Mouse (Mus musculus): ENCODE measurements around the gene Ccdc155. TPM values are rescaled to one million over a fixed set of nuclear protein-coding genes. Genes with fewer than 3 reads are reported as not detected.
"Not testable (repeated sequence)": the region's sequence is repeated elsewhere in the genome, so short reads cannot be mapped to it uniquely, and the experiment has no call there.

Gene Ccdc155
- total RNA-seq, 1 experiment = 2.4 TPM

DNA sequence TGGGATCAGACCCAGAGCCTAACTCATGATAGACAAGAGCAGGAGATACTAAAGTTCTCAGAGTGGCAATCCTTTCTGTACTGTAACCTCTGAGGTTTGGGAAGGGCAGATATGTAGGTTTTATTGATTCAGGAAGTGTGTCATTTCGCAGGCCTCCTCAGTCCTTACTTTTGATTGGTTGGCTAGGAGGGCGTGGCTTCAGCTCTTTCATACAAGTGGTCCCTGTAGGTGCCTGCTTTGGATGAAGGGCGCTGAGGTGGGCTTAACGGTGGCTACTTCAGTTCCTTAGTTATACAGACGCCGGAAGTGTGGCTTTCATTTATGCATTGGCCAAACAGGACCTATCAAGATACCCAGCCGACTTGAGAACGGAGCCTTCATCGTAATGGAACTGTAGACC, 49.1 kb downstream of the Ccdc155 start:
- peak overlapping the region; percentile 44; the same call in 1 of the 2 replicates for H3K9ac ChIP-seq (ENCODE audit: insufficient read depth, low read depth, low read length, poor library complexity, severe bottlenecking)
- in situ Hi-C loops (cut with MboI; ENCODE audit: low sequenced_read_pairs in 2 of 2, unreplicated experiment in 2 of 2) = no loop called here
- H3K36me3 ChIP-seq (ENCODE audit: control insufficient read depth, insufficient read depth, low read length, poor library complexity, severe bottlenecking) = peaks cover 11% of the 10 kb centered on the region
- peak overlapping the region in 1 of 2 experiments; percentile 37; a peak in 2 of 4 replicates for H3K4me3 ChIP-seq (ENCODE audit: insufficient read depth in 1 of 2, low read depth in 1 of 2, low read length in 2 of 2, poor library complexity in 1 of 2, severe bottlenecking in 1 of 2)
- peak; percentile 72 for DNase-seq (ENCODE audit: low read depth, low spot score)
- H3K27ac ChIP-seq (ENCODE audit: insufficient read depth, low read depth, low read length, poor library complexity, severe bottlenecking) = no peak overlapping the region
- H3K9me3 ChIP-seq (ENCODE audit: control insufficient read depth, insufficient read depth, low read depth, low read length) = no peaks in the 10 kb centered on the region
- TF ChIP-seq CHD2 (IDR thresholded peaks at IDR 0.05; ENCODE audit: low read depth, low read length) (no peak), HCFC1 (IDR thresholded peaks at IDR 0.05; ENCODE audit: borderline replicate concordance, insufficient read depth, low read length) (no peak), ZNF384 (IDR thresholded peaks at IDR 0.05; ENCODE audit: low read depth, low read length) (no peak), ZC3H11A (IDR thresholded peaks at IDR 0.05; ENCODE audit: borderline replicate concordance, low read depth, low read length) (no peak), MAFK (IDR thresholded peaks at IDR 0.05; ENCODE audit: insufficient read depth, low read depth, low read length) (no peak)
- H3K4me1 ChIP-seq (ENCODE audit: control insufficient read depth in 2 of 2, insufficient read depth in 2 of 2, low read length in 2 of 2, poor library complexity in 1 of 2) = peaks cover 1 to 7% of the 10 kb centered on the region in 2 experiments; a peak in 3 of 4 replicates

DNA sequence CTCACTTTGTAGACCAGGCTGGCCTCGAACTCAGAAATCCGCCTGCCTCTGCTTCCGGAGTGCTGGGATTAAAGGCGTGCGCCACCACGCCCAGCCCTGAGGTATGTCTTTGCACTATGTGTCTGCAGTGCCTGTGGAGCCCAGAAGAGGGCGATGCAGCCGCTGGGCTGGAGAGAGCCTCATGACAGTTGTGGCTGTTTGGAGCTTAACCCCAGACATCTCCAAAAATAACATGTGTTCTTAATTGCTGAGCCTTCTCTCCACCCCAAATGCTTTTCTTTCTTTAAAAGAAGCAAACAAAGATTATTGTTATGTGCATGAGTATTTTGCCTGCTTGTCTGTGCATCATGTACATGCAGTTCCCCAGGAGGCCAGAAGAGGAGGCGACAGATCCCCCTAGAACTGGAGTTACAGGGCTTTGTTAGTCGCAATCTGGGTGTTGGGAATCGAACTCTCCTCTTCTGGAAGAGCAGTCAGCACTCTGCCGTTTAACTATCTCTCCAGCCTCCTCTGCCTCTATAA, 49.6 kb downstream of the Ccdc155 start:
- no peak overlapping the region for H3K27ac ChIP-seq (ENCODE audit: insufficient read depth, low read depth, low read length, poor library complexity, severe bottlenecking)
- H3K4me1 ChIP-seq (ENCODE audit: control insufficient read depth in 2 of 2, insufficient read depth in 2 of 2, low read length in 2 of 2, poor library complexity in 1 of 2) = peaks cover 3 to 7% of the 10 kb centered on the region in 2 experiments; a peak in 3 of 4 replicates
- peak; percentile 73 for DNase-seq (ENCODE audit: low read depth, low spot score)
- in situ Hi-C loops (cut with MboI; ENCODE audit: low sequenced_read_pairs in 2 of 2, unreplicated experiment in 2 of 2) = no loop called here
- peak overlapping the region; percentile 36; the same call in 1 of the 2 replicates for H3K9ac ChIP-seq (ENCODE audit: insufficient read depth, low read depth, low read length, poor library complexity, severe bottlenecking)
- TF ChIP-seq MAFK (IDR thresholded peaks at IDR 0.05; ENCODE audit: insufficient read depth, low read depth, low read length) = no peak
- TF ChIP-seq HCFC1 (IDR thresholded peaks at IDR 0.05; ENCODE audit: borderline replicate concordance, insufficient read depth, low read length) = no peak
- no peak for TF ChIP-seq CHD2 (IDR thresholded peaks at IDR 0.05; ENCODE audit: low read depth, low read length)
- no peak for TF ChIP-seq ZC3H11A (IDR thresholded peaks at IDR 0.05; ENCODE audit: borderline replicate concordance, low read depth, low read length)
- TF ChIP-seq ZNF384 (IDR thresholded peaks at IDR 0.05; ENCODE audit: low read depth, low read length) = no peak
- H3K36me3 ChIP-seq (ENCODE audit: control insufficient read depth, insufficient read depth, low read length, poor library complexity, severe bottlenecking) = peaks cover 6% of the 10 kb centered on the region
- H3K4me3 ChIP-seq (ENCODE audit: insufficient read depth in 1 of 2, low read depth in 1 of 2, low read length in 2 of 2, poor library complexity in 1 of 2, severe bottlenecking in 1 of 2) = peak overlapping the region; percentile 84 to 88; a peak in 3 of 4 replicates
- H3K9me3 ChIP-seq (ENCODE audit: control insufficient read depth, insufficient read depth, low read depth, low read length) = no peaks in the 10 kb centered on the region

DNA sequence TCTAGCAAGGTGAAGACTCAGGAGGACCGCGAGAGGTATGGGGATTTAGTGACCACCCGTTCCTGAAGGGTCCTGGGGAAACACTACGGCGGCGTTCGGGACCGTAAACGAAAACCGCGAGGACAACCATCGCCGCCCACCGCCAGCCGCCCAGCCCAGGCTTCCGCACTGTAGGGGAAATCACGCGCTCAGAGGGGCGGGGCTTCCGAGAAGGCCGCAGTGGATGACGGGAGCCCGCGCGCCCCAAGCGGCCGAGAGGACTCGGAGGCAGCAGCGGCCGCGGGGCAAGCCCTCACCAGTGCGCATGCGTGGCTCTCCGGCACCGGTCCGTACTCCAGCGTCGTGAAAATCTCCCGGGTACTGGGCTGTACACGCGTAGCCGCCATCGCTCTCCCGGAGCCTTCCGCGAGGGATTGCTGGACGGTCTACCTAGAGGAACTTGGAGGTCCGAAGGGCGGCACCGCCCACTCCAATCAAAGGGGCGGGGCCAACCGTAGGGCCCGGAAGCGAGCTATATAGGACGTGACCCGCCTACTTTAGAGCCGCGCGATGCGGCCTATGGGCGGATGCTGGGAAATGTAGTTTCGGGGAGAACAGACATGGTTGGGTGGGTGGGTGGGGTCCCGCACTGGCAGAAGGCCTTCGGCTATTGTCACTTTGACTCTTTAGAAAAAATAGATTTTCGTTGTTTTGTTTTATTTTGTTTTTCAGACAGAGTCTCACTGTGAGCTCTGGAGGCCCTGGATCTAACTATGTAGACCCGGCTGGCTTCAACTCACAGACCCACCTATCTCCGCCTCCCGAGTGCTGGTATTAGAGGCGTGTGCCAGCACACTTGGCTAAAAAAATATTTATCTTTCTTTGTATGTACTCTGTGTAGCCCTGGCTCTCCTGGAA, 50.3 kb downstream of the Ccdc155 start, which contains the start of the genes Pih1d1 and Aldh16a1:
TSS of gene Pih1d1 (plus strand) at position 208 of the 897 bp plus-strand sequence.
TSS of gene Aldh16a1 (minus strand) at position 489 of the 897 bp plus-strand sequence.
- H3K9ac ChIP-seq (ENCODE audit: insufficient read depth, low read depth, low read length, poor library complexity, severe bottlenecking) = peak within 1 kb of the TSS; percentile 97
- H3K9me3 ChIP-seq (ENCODE audit: control insufficient read depth, insufficient read depth, low read depth, low read length) = no peaks in the 10 kb centered on the region
- peak; percentile 92 for DNase-seq (ENCODE audit: low read depth, low spot score)
- H3K4me3 ChIP-seq (ENCODE audit: insufficient read depth in 1 of 2, low read depth in 1 of 2, low read length in 2 of 2, poor library complexity in 1 of 2, severe bottlenecking in 1 of 2) = peak within 1 kb of the TSS; percentile 84 to 88
- peak within 1 kb of the TSS; percentile 98 for H3K27ac ChIP-seq (ENCODE audit: insufficient read depth, low read depth, low read length, poor library complexity, severe bottlenecking)
- peaks cover 6% of the 10 kb centered on the region for H3K36me3 ChIP-seq (ENCODE audit: control insufficient read depth, insufficient read depth, low read length, poor library complexity, severe bottlenecking)
- TF ChIP-seq ZNF384 (IDR thresholded peaks at IDR 0.05; ENCODE audit: low read depth, low read length) (no peak), HCFC1 (IDR thresholded peaks at IDR 0.05; ENCODE audit: borderline replicate concordance, insufficient read depth, low read length) (peak; percentile 93), CHD2 (IDR thresholded peaks at IDR 0.05; ENCODE audit: low read depth, low read length) (no peak), MAFK (IDR thresholded peaks at IDR 0.05; ENCODE audit: insufficient read depth, low read depth, low read length) (no peak), ZC3H11A (IDR thresholded peaks at IDR 0.05; ENCODE audit: borderline replicate concordance, low read depth, low read length) (no peak)
- peaks cover 3 to 7% of the 10 kb centered on the region in 2 experiments; a peak in 3 of 4 replicates for H3K4me1 ChIP-seq (ENCODE audit: control insufficient read depth in 2 of 2, insufficient read depth in 2 of 2, low read length in 2 of 2, poor library complexity in 1 of 2)
- in situ Hi-C loops (cut with MboI; ENCODE audit: low sequenced_read_pairs in 2 of 2, unreplicated experiment in 2 of 2) = no loop called here

DNA sequence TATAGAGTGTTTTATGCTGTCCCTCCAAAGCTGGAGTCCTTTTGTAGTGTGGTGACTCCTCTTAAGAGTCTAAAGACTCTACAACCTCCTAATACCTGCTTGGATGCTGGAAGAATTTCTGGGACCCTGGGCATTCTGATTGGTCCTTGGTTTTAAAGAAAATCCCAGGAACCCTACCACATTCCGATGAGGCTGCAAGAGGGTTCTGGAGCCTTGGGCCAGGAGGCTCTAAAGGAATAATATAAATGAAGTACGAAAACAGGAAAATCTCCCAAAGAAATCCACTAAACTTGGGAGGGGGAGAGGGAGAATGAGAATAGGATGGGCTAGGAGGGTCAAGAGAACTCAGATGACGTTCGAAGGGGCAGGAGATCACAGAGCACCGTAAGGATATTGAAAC, 51.1 kb downstream of the Ccdc155 start:
- Histone ChIP-seq H3K27ac (ENCODE audit: insufficient read depth, low read depth, low read length, poor library complexity, severe bottlenecking) (peak overlapping the region; percentile 98), H3K4me3 (ENCODE audit: insufficient read depth in 1 of 2, low read depth in 1 of 2, low read length in 2 of 2, poor library complexity in 1 of 2, severe bottlenecking in 1 of 2) (peak overlapping the region; percentile 84 to 88), H3K4me1 (ENCODE audit: control insufficient read depth in 2 of 2, insufficient read depth in 2 of 2, low read length in 2 of 2, poor library complexity in 1 of 2) (peaks cover 3 to 7% of the 10 kb centered on the region in 2 experiments; a peak in 3 of 4 replicates), H3K36me3 (ENCODE audit: control insufficient read depth, insufficient read depth, low read length, poor library complexity, severe bottlenecking) (peaks cover 2% of the 10 kb centered on the region), H3K9ac (ENCODE audit: insufficient read depth, low read depth, low read length, poor library complexity, severe bottlenecking) (peak overlapping the region; percentile 97), H3K9me3 (ENCODE audit: control insufficient read depth, insufficient read depth, low read depth, low read length) (no peaks in the 10 kb centered on the region)
- TF ChIP-seq MAFK (IDR thresholded peaks at IDR 0.05; ENCODE audit: insufficient read depth, low read depth, low read length) = no peak
- no peak for DNase-seq (ENCODE audit: low read depth, low spot score)
- in situ Hi-C loops (cut with MboI; ENCODE audit: low sequenced_read_pairs in 2 of 2, unreplicated experiment in 2 of 2) = no loop called here

DNA sequence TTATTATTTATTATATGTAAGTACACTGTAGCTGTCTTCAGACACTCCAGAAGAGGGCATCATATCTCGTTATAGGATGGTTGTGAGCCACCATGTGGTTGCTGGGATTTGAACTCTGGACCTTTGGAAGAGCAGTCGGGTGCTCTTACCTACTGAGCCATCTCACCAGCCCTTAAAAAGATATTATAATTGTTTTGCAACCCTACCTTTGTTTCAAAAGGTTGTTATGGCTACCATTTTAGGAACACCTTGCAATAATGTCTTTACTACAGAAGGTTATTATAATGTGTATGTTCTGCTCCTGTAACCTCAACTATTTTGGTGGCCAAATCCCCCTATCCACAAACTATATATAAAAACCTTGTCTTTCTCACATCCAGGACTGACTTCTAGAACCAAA, 51.6 kb downstream of the Ccdc155 start:
- in situ Hi-C loops (cut with MboI; ENCODE audit: low sequenced_read_pairs in 2 of 2, unreplicated experiment in 2 of 2); H3K36me3 ChIP-seq (ENCODE audit: control insufficient read depth, insufficient read depth, low read length, poor library complexity, severe bottlenecking); H3K9ac ChIP-seq (ENCODE audit: insufficient read depth, low read depth, low read length, poor library complexity, severe bottlenecking); H3K27ac ChIP-seq (ENCODE audit: insufficient read depth, low read depth, low read length, poor library complexity, severe bottlenecking); H3K9me3 ChIP-seq (ENCODE audit: control insufficient read depth, insufficient read depth, low read depth, low read length); DNase-seq (ENCODE audit: low read depth, low spot score); H3K4me1 ChIP-seq (ENCODE audit: control insufficient read depth in 2 of 2, insufficient read depth in 2 of 2, low read length in 2 of 2, poor library complexity in 1 of 2): not testable (repeated sequence)
- H3K4me3 ChIP-seq (ENCODE audit: insufficient read depth in 1 of 2, low read depth in 1 of 2, low read length in 2 of 2, poor library complexity in 1 of 2, severe bottlenecking in 1 of 2) = peak overlapping the region; percentile 84 to 88; a peak in 3 of 4 replicates

All from ES-E14 (cell line).